Mouse (Mus musculus) forebrain, embryonic 11.5 days (tissue): ENCODE results near the gene Sorcs3. TPM values are rescaled to one million over a fixed set of nuclear protein-coding genes. Genes with fewer than 3 reads are reported as not detected.

ENCODE experiments used
- ATAC-seq: fragments of 200-750 bp; cut with Nextera tagmentation; replicated peaks from 2 replicates; pipeline ENCODE4 v1.8.0; 2017; ENCODE audit warnings: moderate TSS enrichment; ENCODE audit not compliant: low FRiP score
- DNase-seq: peaks from one replicate; pipeline ENCODE4 v3.0.0-alpha.2; 2017; ENCODE audit warnings: low spot score
- H3K27ac ChIP-seq: fragments of 300-500 bp; sonication (generic); 2 replicates; pipeline ENCODE4 v1.5.1; 2014; ENCODE audit warnings: low read depth, low read length
- H3K27me3 ChIP-seq: fragments of 300-500 bp; sonication (generic); 2 replicates; pipeline ENCODE4 v1.6.1; 2014; ENCODE audit warnings: mild to moderate bottlenecking, low read length, mixed read lengths; ENCODE audit not compliant: control insufficient read depth, insufficient read depth
- H3K36me3 ChIP-seq: fragments of 300-500 bp; sonication (generic); 2 replicates; pipeline ENCODE4 v1.6.1; 2014; ENCODE audit warnings: mild to moderate bottlenecking, low read length, moderate library complexity, mixed read lengths; ENCODE audit not compliant: control insufficient read depth, insufficient read depth
- H3K4me1 ChIP-seq: fragments of 300-500 bp; sonication (generic); replicated peaks from 2 replicates; pipeline ENCODE4 v1.6.1; 2014; ENCODE audit warnings: low read length, mixed read lengths; ENCODE audit not compliant: control insufficient read depth, insufficient read depth
- H3K4me2 ChIP-seq: fragments of 300-500 bp; sonication (generic); 2 replicates; pipeline ENCODE4 v1.6.1; 2014; ENCODE audit warnings: low read depth, mild to moderate bottlenecking, low read length, moderate library complexity, mixed read lengths; ENCODE audit not compliant: severe bottlenecking
- H3K4me3 ChIP-seq: fragments of 300-500 bp; sonication (generic); 2 replicates; pipeline ENCODE4 v1.5.1; 2014; ENCODE audit warnings: low read depth, low read length
- H3K9ac ChIP-seq: fragments of 300-500 bp; sonication (generic); 2 replicates; pipeline ENCODE4 v1.6.1; 2014; ENCODE audit warnings: low read length
- H3K9me3 ChIP-seq: fragments of 300-500 bp; sonication (generic); 2 replicates; pipeline ENCODE4 v1.6.1; 2016; ENCODE audit warnings: low read length, mixed read lengths; ENCODE audit not compliant: control insufficient read depth
- WGBS: fragments of 180-500 bp; shearing (Covaris S2); extraction: QIAGEN DNeasy Blood & Tissue Kit; methylation state at CpG from one replicate; pipeline ENCODE4 v1.1.7; 2014; 5-methylcytosine and 5-hydroxymethylcytosine counted together
- polyA plus RNA-seq: library from polyadenylated mRNA; unstranded; fragments of >200 nt; fragmentation: Nextera tagmentation; extraction: Ambion mirVana; gene quantifications from 2 replicates; pipeline ENCODE4 v1.2.1, GENCODE M21; 2014

The Sorcs3 gene
- polyA plus RNA-seq, 1 experiment from 2014 or later, result 2.1 TPM

- DNase-seq (no peak), ATAC-seq (no peak)
- no peaks in the 10 kb centered on the region for H3K4me1 ChIP-seq
- H3K36me3 ChIP-seq, result no peaks in the 10 kb centered on the region
- no peaks in the 10 kb centered on the region for H3K9me3 ChIP-seq
- H3K4me3 ChIP-seq, result no peak overlapping the region
- WGBS, result 89% methylated on average over 8 of the region's 8 CpGs
- no peaks in the 10 kb centered on the region for H3K27me3 ChIP-seq
- no peak overlapping the region for H3K4me2 ChIP-seq
- no peak overlapping the region for H3K9ac ChIP-seq
- no peak overlapping the region for H3K27ac ChIP-seq
These were observed 54.8 kb downstream of the Sorcs3 start for GRCm38 (mm10) chr19:48260671-48261070.

GRCm38 (mm10) chr19:48263750-48264149 lies 57.9 kb downstream of the Sorcs3 start:
- Histone ChIP-seq H3K9me3 (no peaks in the 10 kb centered on the region), H3K4me1 (no peaks in the 10 kb centered on the region), H3K4me2 (no peak overlapping the region), H3K27ac (no peak overlapping the region), H3K36me3 (no peaks in the 10 kb centered on the region), H3K9ac (no peak overlapping the region), H3K27me3 (no peaks in the 10 kb centered on the region), H3K4me3 (no peak overlapping the region)
- 64% methylated on average over 5 of the region's 5 CpGs for WGBS
- DNase-seq, result no peak
- no peak for ATAC-seq

- Histone ChIP-seq H3K4me1 (0 out of 2 replicates have a peak, but pooled peaks cover 7% of the 10 kb centered on the region), H3K27me3 (no peaks in the 10 kb centered on the region), H3K9ac (no peak overlapping the region), H3K4me2 (no peak overlapping the region), H3K9me3 (no peaks in the 10 kb centered on the region), H3K27ac (no peak overlapping the region), H3K36me3 (no peaks in the 10 kb centered on the region), H3K4me3 (no peak overlapping the region)
- 59% methylated on average over 8 of the region's 8 CpGs for WGBS
- peak; percentile 29 for DNase-seq
- ATAC-seq, result no peak
These were observed 74.4 kb downstream of the Sorcs3 start for GRCm38 (mm10) chr19:48280273-48280672.

- H3K27me3 ChIP-seq, result no peaks in the 10 kb centered on the region
- H3K4me1 ChIP-seq, result 0 out of 2 replicates have a peak, but pooled peaks cover 7% of the 10 kb centered on the region
- no peaks in the 10 kb centered on the region for H3K36me3 ChIP-seq
- no peak overlapping the region for H3K9ac ChIP-seq
- no peak overlapping the region for H3K4me2 ChIP-seq
- no peak for DNase-seq
- 62% methylated on average over 6 of the region's 6 CpGs for WGBS
- no peak overlapping the region for H3K27ac ChIP-seq
- H3K4me3 ChIP-seq, result no peak overlapping the region
- no peaks in the 10 kb centered on the region for H3K9me3 ChIP-seq
- ATAC-seq, result peak; percentile 49; the same call in 1 of the 2 replicates
These were observed 76.4 kb downstream of the Sorcs3 start for GRCm38 (mm10) chr19:48282250-48282649.

GRCm38 (mm10) chr19:48283217-48283616 lies 77.4 kb downstream of the Sorcs3 start:
- Histone ChIP-seq H3K27ac (no peak overlapping the region), H3K36me3 (no peaks in the 10 kb centered on the region), H3K4me1 (0 out of 2 replicates have a peak, but pooled peaks cover 7% of the 10 kb centered on the region), H3K4me2 (no peak overlapping the region), H3K9me3 (no peaks in the 10 kb centered on the region), H3K4me3 (no peak overlapping the region), H3K9ac (no peak overlapping the region), H3K27me3 (no peaks in the 10 kb centered on the region)
- ATAC-seq (peak; percentile 88), DNase-seq (peak; percentile 64)
- WGBS, result 12% methylated on average over 4 of the region's 4 CpGs

GRCm38 (mm10) chr19:48285602-48286225 lies 79.9 kb downstream of the Sorcs3 start:
- ATAC-seq (no peak), DNase-seq (no peak)
- no peak overlapping the region for H3K9ac ChIP-seq
- H3K27ac ChIP-seq, result no peak overlapping the region
- H3K4me1 ChIP-seq, result 0 out of 2 replicates have a peak, but pooled peaks cover 7% of the 10 kb centered on the region
- WGBS, result 77% methylated on average over 10 of the region's 10 CpGs
- no peaks in the 10 kb centered on the region for H3K27me3 ChIP-seq
- no peak overlapping the region for H3K4me3 ChIP-seq
- H3K9me3 ChIP-seq, result no peaks in the 10 kb centered on the region
- H3K4me2 ChIP-seq, result no peak overlapping the region
- no peaks in the 10 kb centered on the region for H3K36me3 ChIP-seq

- H3K9me3 ChIP-seq, result no peaks in the 10 kb centered on the region
- WGBS, result 91% methylated on average over 2 of the region's 2 CpGs
- no peak overlapping the region for H3K4me3 ChIP-seq
- H3K4me1 ChIP-seq, result no peaks in the 10 kb centered on the region
- no peak overlapping the region for H3K9ac ChIP-seq
- ATAC-seq (no peak), DNase-seq (no peak)
- no peak overlapping the region for H3K27ac ChIP-seq
- H3K36me3 ChIP-seq, result no peaks in the 10 kb centered on the region
- H3K4me2 ChIP-seq, result no peak overlapping the region
- H3K27me3 ChIP-seq, result no peaks in the 10 kb centered on the region
These were observed 88.4 kb downstream of the Sorcs3 start for GRCm38 (mm10) chr19:48294251-48294650.

- H3K4me2 ChIP-seq, result no peak overlapping the region
These were observed 92.6 kb downstream of the Sorcs3 start for GRCm38 (mm10) chr19:48298384-48298783.

More at GRCm38 (mm10) chr19:48298384-48298783, 92.6 kb downstream of the Sorcs3 start:
- WGBS, result 81% methylated on average over 2 of the region's 2 CpGs
- Histone ChIP-seq H3K4me3 (no peak overlapping the region), H3K27me3 (no peaks in the 10 kb centered on the region), H3K36me3 (no peaks in the 10 kb centered on the region), H3K27ac (no peak overlapping the region), H3K9me3 (no peaks in the 10 kb centered on the region), H3K9ac (no peak overlapping the region), H3K4me1 (peaks cover 8% of the 10 kb centered on the region; the same call in 1 of the 2 replicates)
- ATAC-seq (no peak), DNase-seq (no peak)
